In genomic region chr11:97150411-97151330, GRCm38 (mm10) we compare ENCODE assay signal across 8 mouse cellular contexts. TPM values are rescaled to one million over a fixed set of nuclear protein-coding genes. Genes with fewer than 3 reads are reported as not detected.
DNase-seq lines count a peak whose midpoint lies in the region; ATAC-seq and TF ChIP-seq lines count a peak whose summit lies in the region.

No protein-coding gene starts in this region.

- peak overlapping the region; percentile 87 for H3K4me2 ChIP-seq in embryonic facial prominence, embryonic 15.5 days (replicated peaks)
- H3K4me2 ChIP-seq in heart, embryonic 14.5 days (ENCODE audit: low read length): peak overlapping the region; percentile 95
- peak overlapping the region; percentile 70 for H3K4me2 ChIP-seq in liver, embryonic 14.5 days (ENCODE audit: low read depth)

- H3K36me3 ChIP-seq in embryonic facial prominence, embryonic 15.5 days: peaks cover 21% of the 10 kb centered on the region
- peaks cover 19% of the 10 kb centered on the region for H3K36me3 ChIP-seq in heart, embryonic 14.5 days (ENCODE audit: control insufficient read depth, insufficient read depth, low read length)
- no peaks in the 10 kb centered on the region for H3K36me3 ChIP-seq in liver, embryonic 14.5 days (replicated peaks; ENCODE audit: control insufficient read depth, insufficient read depth, low read depth)

- TF ChIP-seq CTCF in bone marrow, adult 2 months (IDR thresholded peaks at IDR 0.05; ENCODE audit: control insufficient read depth, insufficient read depth, low read length): no peak
- no peak for TF ChIP-seq CTCF in liver, embryonic 14.5 days (IDR thresholded peaks at IDR 0.05; ENCODE audit: low read depth)

- peak; percentile 40; the same call in 1 of the 2 replicates for TF ChIP-seq POLR2A in bone marrow, adult 2 months (IDR thresholded peaks at IDR 0.05; ENCODE audit: borderline replicate concordance, control insufficient read depth, low read depth, low read length)

- no peak for TF ChIP-seq EP300 in liver, embryonic 14.5 days (IDR thresholded peaks at IDR 0.05; ENCODE audit: low read depth)

- peak; percentile 49 for DNase-seq in CD4-positive helper T cell, adult 2 months (ENCODE audit: low read depth, low spot score)
- DNase-seq in kidney, postnatal 14 days: peak; percentile 74
- DNase-seq in liver, embryonic 14.5 days (ENCODE audit: low read depth in 3 of 3, low spot score in 3 of 3): no peak
- DNase-seq in natural killer cell, adult 2 months (ENCODE audit: low spot score in 2 of 2): peak; percentile 57 to 61

- no peaks in the 10 kb centered on the region for H3K4me1 ChIP-seq in bone marrow, adult 2 months (ENCODE audit: control insufficient read depth, insufficient read depth, low read length)
- H3K4me1 ChIP-seq in embryonic facial prominence, embryonic 15.5 days: peaks cover 54% of the 10 kb centered on the region
- peaks cover 19 to 30% of the 10 kb centered on the region in 2 experiments for H3K4me1 ChIP-seq in heart, embryonic 14.5 days (ENCODE audit: control insufficient read depth in 2 of 2, insufficient read depth in 2 of 2, low read length in 2 of 2)
- H3K4me1 ChIP-seq in liver, embryonic 14.5 days (replicated peaks; ENCODE audit: control insufficient read depth in 2 of 2, insufficient read depth in 2 of 2, low read length in 1 of 2): peaks cover 0 to 2% of the 10 kb centered on the region in 2 experiments; a peak in 1 of 4 replicates

- peak; percentile 65 for ATAC-seq in embryonic facial prominence, embryonic 15.5 days (ENCODE audit: insufficient number of reproducible peaks, low FRiP score, low TSS enrichment, low read depth)
- peak; percentile 65 for ATAC-seq in heart, embryonic 14.5 days (ENCODE audit: insufficient number of reproducible peaks, insufficient read depth, low FRiP score, low read depth)
- peak; percentile 10; the same call in 1 of the 2 replicates for ATAC-seq in liver, embryonic 14.5 days (ENCODE audit: insufficient read depth)
- no peak for ATAC-seq in megakaryocyte-erythroid progenitor cell, adult 5-6 weeks (replicated peaks; ENCODE audit: low FRiP score, low TSS enrichment, poor library complexity, severe bottlenecking)

- H3K9ac ChIP-seq in embryonic facial prominence, embryonic 15.5 days: peak overlapping the region; percentile 64
- peak overlapping the region; percentile 80 for H3K9ac ChIP-seq in heart, embryonic 14.5 days (ENCODE audit: low read length)
- 0 out of 2 replicates have a peak overlapping the region, but pooled peaks have one; percentile 9 for H3K9ac ChIP-seq in liver, embryonic 14.5 days (replicated peaks)

- no peaks in the 10 kb centered on the region for H3K27me3 ChIP-seq in embryonic facial prominence, embryonic 15.5 days
- no peaks in the 10 kb centered on the region for H3K27me3 ChIP-seq in heart, embryonic 14.5 days (ENCODE audit: control insufficient read depth, insufficient read depth, low read length)
- peaks cover 41% of the 10 kb centered on the region for H3K27me3 ChIP-seq in liver, embryonic 14.5 days (ENCODE audit: control insufficient read depth, insufficient read depth, low read length)

- under 1% methylated on average over 92 of the region's 102 CpGs for WGBS in bone marrow, adult 2 months
- 1% methylated on average over 83 of the region's 102 CpGs for WGBS in embryonic facial prominence, embryonic 15.5 days
- WGBS in heart, embryonic 14.5 days: under 1% methylated on average over 69 of the region's 102 CpGs
- WGBS in liver, embryonic 14.5 days (ENCODE audit: insufficient replicate concordance): under 1% methylated on average over 88 of the region's 102 CpGs

- H3K9me3 ChIP-seq in embryonic facial prominence, embryonic 15.5 days (replicated peaks): no peaks in the 10 kb centered on the region
- H3K9me3 ChIP-seq in heart, embryonic 14.5 days (ENCODE audit: control insufficient read depth, low read length): no peaks in the 10 kb centered on the region
- H3K9me3 ChIP-seq in liver, embryonic 14.5 days (ENCODE audit: control insufficient read depth, low read length): no peaks in the 10 kb centered on the region

- H3K4me3 ChIP-seq in bone marrow, adult 2 months (replicated peaks; ENCODE audit: control insufficient read depth, low read depth, low read length): peak overlapping the region; percentile 79
- H3K4me3 ChIP-seq in embryonic facial prominence, embryonic 15.5 days (replicated peaks): peak overlapping the region; percentile 77
- peak overlapping the region; percentile 48 to 75 for H3K4me3 ChIP-seq in heart, embryonic 14.5 days (ENCODE audit: control insufficient read depth in 1 of 2, insufficient read depth in 1 of 2, low read depth in 1 of 2, low read length in 2 of 2)
- H3K4me3 ChIP-seq in liver, embryonic 14.5 days (ENCODE audit: insufficient read depth in 1 of 2, low read depth in 2 of 2, low read length in 2 of 2): peak overlapping the region; percentile 46 to 56

- H3K27ac ChIP-seq in bone marrow, adult 2 months (ENCODE audit: control insufficient read depth, insufficient read depth, low read depth, low read length, poor library complexity): peak overlapping the region; percentile 54
- H3K27ac ChIP-seq in embryonic facial prominence, embryonic 15.5 days (replicated peaks): peak overlapping the region; percentile 93
- H3K27ac ChIP-seq in heart, embryonic 14.5 days (replicated peaks in 1 of 2; ENCODE audit: control insufficient read depth in 1 of 2, insufficient read depth in 1 of 2, low read depth in 2 of 2, low read length in 2 of 2): peak overlapping the region; percentile 79 to 88
- no peak overlapping the region for H3K27ac ChIP-seq in liver, embryonic 14.5 days

RNA-seq across cellular contexts. Expression of gene Tbkbp1, which starts 0.6 kb away (rescaled TPM):
- polyA plus RNA-seq in bone marrow, adult 2 months (2011; ENCODE audit: insufficient read depth, insufficient read length, low replicate concordance, missing spikeins): 6.3 and 16.6 TPM in 2 replicates
- 8.9 and 9.5 TPM in 2 replicates for polyA plus RNA-seq in embryonic facial prominence, embryonic 15.5 days (2015; fragmentation: Nextera tagmentation; extraction: Ambion mirVana)
- 7.1 and 7.3 TPM in 2 replicates for polyA plus RNA-seq in heart, embryonic 14.5 days (2014; fragmentation: Nextera tagmentation; extraction: Ambion mirVana)
- polyA plus RNA-seq in liver, embryonic 14.5 days (2012; rRNA removed): 2.4 and 2.6 TPM in 2 replicates
- polyA plus RNA-seq in liver, embryonic 14.5 days (2014; fragmentation: Nextera tagmentation; extraction: Ambion mirVana): 0.90 and 1.6 TPM in 2 replicates
- 0.89 TPM in 1 of 2 replicates, not detected in the other for total RNA-seq in megakaryocyte-erythroid progenitor cell, adult 5-6 weeks (2014; fragmentation: Nextera tagmentation)
- 0.23 TPM in 2 replicates for total RNA-seq in megakaryocyte-erythroid progenitor cell, adult 5-6 weeks (2017)

RNA-seq across cellular contexts. Expression of gene Tbx21, which starts 35.5 kb away (rescaled TPM):
- 0.77 and 2.2 TPM in 2 replicates for polyA plus RNA-seq in bone marrow, adult 2 months (2011; ENCODE audit: insufficient read depth, insufficient read length, low replicate concordance, missing spikeins)
- polyA plus RNA-seq in embryonic facial prominence, embryonic 15.5 days (2015; fragmentation: Nextera tagmentation; extraction: Ambion mirVana): 0.07 and 0.15 TPM in 2 replicates
- 0.08 TPM in 1 of 2 replicates, not detected in the other for polyA plus RNA-seq in heart, embryonic 14.5 days (2014; fragmentation: Nextera tagmentation; extraction: Ambion mirVana)
- 0.02 and 0.05 TPM in 2 replicates for polyA plus RNA-seq in liver, embryonic 14.5 days (2012; rRNA removed)
- not detected in 2 replicates for polyA plus RNA-seq in liver, embryonic 14.5 days (2014; fragmentation: Nextera tagmentation; extraction: Ambion mirVana)
- 0.96 and 1.9 TPM in 2 replicates for total RNA-seq in megakaryocyte-erythroid progenitor cell, adult 5-6 weeks (2014; fragmentation: Nextera tagmentation)
- 0.30 and 0.61 TPM in 2 replicates for total RNA-seq in megakaryocyte-erythroid progenitor cell, adult 5-6 weeks (2017)

RNA-seq across cellular contexts. Expression of gene Kpnb1, which starts 37.0 kb away (rescaled TPM):
- polyA plus RNA-seq in bone marrow, adult 2 months (2011; ENCODE audit: insufficient read depth, insufficient read length, low replicate concordance, missing spikeins): 66.4 and 67.4 TPM in 2 replicates
- polyA plus RNA-seq in embryonic facial prominence, embryonic 15.5 days (2015; fragmentation: Nextera tagmentation; extraction: Ambion mirVana): 43.8 and 49.9 TPM in 2 replicates
- 38.8 and 40.2 TPM in 2 replicates for polyA plus RNA-seq in heart, embryonic 14.5 days (2014; fragmentation: Nextera tagmentation; extraction: Ambion mirVana)
- 38.0 and 58.0 TPM in 2 replicates for polyA plus RNA-seq in liver, embryonic 14.5 days (2012; rRNA removed)
- 23.2 and 26.1 TPM in 2 replicates for polyA plus RNA-seq in liver, embryonic 14.5 days (2014; fragmentation: Nextera tagmentation; extraction: Ambion mirVana)
- total RNA-seq in megakaryocyte-erythroid progenitor cell, adult 5-6 weeks (2014; fragmentation: Nextera tagmentation): 185 and 196 TPM in 2 replicates
- total RNA-seq in megakaryocyte-erythroid progenitor cell, adult 5-6 weeks (2017): 436 and 446 TPM in 2 replicates

Comparison
In these comparisons a context has a peak if more than half of its experiments do, and no peak if none do; other contexts are left out.
1. DNase-seq: peak in CD4-positive helper T cell, adult 2 months (single experiment), kidney, postnatal 14 days (single experiment) and natural killer cell, adult 2 months (2 of 2); none in liver, embryonic 14.5 days (0 of 3).
2. H3K9ac ChIP-seq: peak in every context shown above with its lines; median percentile 80 in heart, embryonic 14.5 days; 64 in embryonic facial prominence, embryonic 15.5 days; 9 in liver, embryonic 14.5 days.
3. Peak in every context shown above with its lines, with median percentiles within 50 percentile points of each other: H3K4me3 ChIP-seq and H3K4me2 ChIP-seq.